Mouse (Mus musculus) olfactory bulb, adult 2 months (tissue): ENCODE measurements around the gene Prkag2. TPM values are rescaled to one million over a fixed set of nuclear protein-coding genes. Genes with fewer than 3 reads are reported as not detected.

Experiments used
- H3K27ac ChIP-seq: fragments of 200-500 bp; 2 replicates; pipeline ENCODE4 v1.5.1; 2012; ENCODE audit warnings: low read depth, low read length; ENCODE audit not compliant: insufficient read depth
- H3K4me1 ChIP-seq: fragments of 200-500 bp; 2 replicates; pipeline ENCODE4 v1.6.1; 2012; ENCODE audit warnings: low read length; ENCODE audit not compliant: control insufficient read depth, insufficient read depth
- H3K4me3 ChIP-seq: fragments of 200-500 bp; 2 replicates; pipeline ENCODE4 v1.5.1; 2012; ENCODE audit warnings: mild to moderate bottlenecking, low read depth, low read length, moderate library complexity; ENCODE audit not compliant: insufficient read depth
- CTCF ChIP-seq: fragments of 200-500 bp; IDR thresholded peaks from 2 replicates; pipeline ENCODE4 v1.5.1; 2012; ENCODE audit warnings: low read depth, mild to moderate bottlenecking, low read length, moderate library complexity; ENCODE audit not compliant: insufficient read depth
- POLR2A ChIP-seq: fragments of 200-500 bp; IDR thresholded peaks from 2 replicates; pipeline ENCODE4 v1.6.1; 2012; ENCODE audit warnings: mild to moderate bottlenecking, low read depth, low read length, moderate library complexity; ENCODE audit not compliant: insufficient read depth
- WGBS: fragments of 180-500 bp; shearing (Covaris S2); methylation state at CpG from one replicate; pipeline ENCODE4 v1.1.7; 2018; 5-methylcytosine and 5-hydroxymethylcytosine counted together
- polyA plus RNA-seq: library from polyadenylated mRNA; stranded (reverse); fragments of >200 nt; gene quantifications from 2 replicates; pipeline ENCODE4 v1.2.4, GENCODE M21; 2012; ENCODE audit warnings: low replicate concordance; ENCODE audit not compliant: missing spikeins, insufficient read depth, insufficient read length

The Prkag2 gene
- polyA plus RNA-seq, 1 experiment = not detected

- 58% methylated on average over 4 of the region's 4 CpGs for WGBS
- Histone ChIP-seq H3K27ac (no peak overlapping the region), H3K4me1 (no peaks in the 10 kb centered on the region), H3K4me3 (no peak overlapping the region)
- TF ChIP-seq CTCF (no peak), POLR2A (no peak)
These were observed 226.3 kb downstream of the Prkag2 start for GRCm38 (mm10) chr5:24874111-24874510.

DNA sequence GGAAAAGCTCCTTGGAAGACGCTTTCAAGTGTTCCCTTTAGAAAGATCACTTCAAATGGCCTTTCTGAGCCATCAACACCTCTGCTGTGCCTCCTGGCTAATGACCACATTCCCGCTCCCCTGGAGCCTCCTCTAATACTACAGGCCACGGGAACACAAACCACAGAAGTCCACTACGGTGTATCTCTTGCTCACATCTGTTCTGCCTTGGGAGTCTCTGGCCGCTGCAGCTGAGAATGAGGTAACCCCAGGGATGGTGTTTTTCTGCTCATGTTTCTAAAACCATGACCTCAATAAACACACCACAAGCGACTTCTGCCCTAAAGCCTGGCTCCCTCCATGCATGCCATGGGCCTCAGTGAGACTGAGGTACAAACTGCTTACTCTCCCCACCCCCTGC lies 227.2 kb downstream of the Prkag2 start:
- 83% methylated on average over 6 of the region's 6 CpGs for WGBS
- Histone ChIP-seq H3K4me1 (no peaks in the 10 kb centered on the region), H3K4me3 (no peak overlapping the region), H3K27ac (no peak overlapping the region)
- no peak for TF ChIP-seq POLR2A
- TF ChIP-seq CTCF = no peak

DNA sequence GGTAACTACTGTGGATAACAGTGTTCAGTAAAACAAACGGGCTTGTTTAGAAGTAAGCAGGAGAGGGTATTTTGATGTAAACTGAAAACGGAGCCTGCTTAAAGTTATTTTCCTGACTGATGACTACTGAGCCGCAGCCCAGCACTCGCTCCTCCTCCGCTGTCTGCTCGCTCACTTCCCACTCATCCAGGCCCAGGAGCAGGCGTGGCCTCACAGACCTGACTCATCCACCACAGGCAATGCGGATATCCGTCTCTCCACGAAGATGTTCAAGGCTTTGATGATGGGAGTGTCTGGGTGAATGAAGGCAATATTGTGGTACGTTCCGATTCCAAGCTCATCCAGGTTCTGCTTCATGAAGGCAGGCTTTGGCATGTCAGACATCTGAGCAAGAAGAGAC lies 229.2 kb downstream of the Prkag2 start:
- Histone ChIP-seq H3K4me3 (no peak overlapping the region), H3K4me1 (no peaks in the 10 kb centered on the region), H3K27ac (no peak overlapping the region)
- WGBS = 58% methylated on average over 12 of the region's 12 CpGs
- TF ChIP-seq POLR2A (no peak), CTCF (no peak)

GRCm38 (mm10) chr5:24869796-24870289 lies 230.6 kb downstream of the Prkag2 start:
- no peaks in the 10 kb centered on the region for H3K4me1 ChIP-seq
- WGBS = 76% methylated on average over 11 of the region's 11 CpGs
- H3K27ac ChIP-seq = no peak overlapping the region
- H3K4me3 ChIP-seq = no peak overlapping the region
- TF ChIP-seq POLR2A (no peak), CTCF (no peak)

GRCm38 (mm10) chr5:24863804-24864203 lies 236.6 kb downstream of the Prkag2 start:
- Histone ChIP-seq H3K4me1 (peaks cover 9% of the 10 kb centered on the region), H3K27ac (no peak overlapping the region), H3K4me3 (no peak overlapping the region)
- WGBS = 80% methylated on average over 12 of the region's 12 CpGs
- TF ChIP-seq POLR2A (no peak), CTCF (no peak)

DNA sequence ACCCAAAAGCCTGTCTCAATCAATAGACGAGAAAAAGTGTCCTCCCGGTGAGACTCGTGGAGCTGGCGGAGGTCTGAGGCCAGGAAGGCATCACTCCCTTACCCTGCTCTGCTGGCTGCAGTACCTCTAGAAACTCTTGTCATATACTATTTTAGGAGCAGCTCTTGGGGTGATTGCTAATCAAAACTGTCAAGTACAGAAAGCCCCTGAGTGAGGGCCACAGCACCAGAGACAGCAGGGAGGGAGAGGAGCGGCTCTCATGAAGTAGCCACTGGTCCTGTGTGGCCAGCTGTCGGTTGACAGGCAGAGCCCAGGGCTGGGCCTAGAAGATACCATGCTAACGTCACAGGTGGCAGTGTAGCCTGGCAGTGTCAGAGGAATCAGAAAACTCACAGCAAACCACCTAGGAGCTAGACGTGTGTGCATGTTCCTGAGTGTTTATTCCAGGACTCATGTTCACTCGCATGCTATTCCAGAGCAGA lies 239.0 kb downstream of the Prkag2 start:
- WGBS = 86% methylated on average over 9 of the region's 9 CpGs
- H3K4me3 ChIP-seq = no peak overlapping the region
- no peak overlapping the region for H3K27ac ChIP-seq
- peaks cover 9% of the 10 kb centered on the region for H3K4me1 ChIP-seq
- TF ChIP-seq POLR2A (no peak), CTCF (no peak)

DNA sequence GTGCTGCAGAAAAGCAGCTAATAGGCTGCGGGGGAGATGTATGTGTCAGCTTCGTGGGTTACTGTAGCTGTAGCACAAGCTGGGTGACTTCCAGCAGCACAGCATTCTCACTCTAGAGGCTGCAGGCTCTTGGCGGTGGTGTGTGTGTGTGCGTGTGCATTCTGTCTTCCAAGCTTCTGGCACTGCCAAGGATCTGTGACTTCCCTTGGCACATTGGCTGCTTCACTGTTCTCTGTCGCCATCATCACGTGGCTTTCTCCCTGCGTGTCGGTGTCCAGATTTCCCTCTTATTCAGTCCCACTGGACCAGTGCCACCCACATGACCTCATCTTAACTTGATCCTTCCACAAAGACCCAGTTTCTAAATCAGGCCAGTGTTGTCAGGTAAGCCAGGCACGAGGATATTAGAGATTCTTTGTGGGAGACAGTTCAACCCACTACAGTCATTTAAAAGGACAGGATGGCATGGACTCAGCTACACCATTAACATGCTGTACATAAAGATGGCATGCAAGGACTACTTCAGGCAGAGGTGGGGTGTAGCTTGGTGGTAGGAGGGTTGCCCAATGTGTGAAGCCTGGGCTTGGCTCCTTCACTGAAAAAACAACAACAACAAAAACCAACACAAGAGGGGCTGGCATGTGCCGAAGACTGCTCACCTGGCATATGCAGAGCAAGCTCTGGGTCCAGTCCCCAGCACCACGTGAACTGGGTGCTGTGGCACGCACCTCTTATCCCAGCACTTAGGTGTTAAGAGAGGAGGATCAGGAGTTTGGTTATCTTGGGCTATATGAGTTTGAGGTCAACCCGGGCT lies 239.6 kb downstream of the Prkag2 start:
- WGBS = 30% methylated on average over 13 of the region's 13 CpGs
- no peak overlapping the region for H3K4me3 ChIP-seq
- peaks cover 9% of the 10 kb centered on the region for H3K4me1 ChIP-seq
- peak overlapping the region; percentile 56 for H3K27ac ChIP-seq
- TF ChIP-seq POLR2A (no peak), CTCF (no peak)

DNA sequence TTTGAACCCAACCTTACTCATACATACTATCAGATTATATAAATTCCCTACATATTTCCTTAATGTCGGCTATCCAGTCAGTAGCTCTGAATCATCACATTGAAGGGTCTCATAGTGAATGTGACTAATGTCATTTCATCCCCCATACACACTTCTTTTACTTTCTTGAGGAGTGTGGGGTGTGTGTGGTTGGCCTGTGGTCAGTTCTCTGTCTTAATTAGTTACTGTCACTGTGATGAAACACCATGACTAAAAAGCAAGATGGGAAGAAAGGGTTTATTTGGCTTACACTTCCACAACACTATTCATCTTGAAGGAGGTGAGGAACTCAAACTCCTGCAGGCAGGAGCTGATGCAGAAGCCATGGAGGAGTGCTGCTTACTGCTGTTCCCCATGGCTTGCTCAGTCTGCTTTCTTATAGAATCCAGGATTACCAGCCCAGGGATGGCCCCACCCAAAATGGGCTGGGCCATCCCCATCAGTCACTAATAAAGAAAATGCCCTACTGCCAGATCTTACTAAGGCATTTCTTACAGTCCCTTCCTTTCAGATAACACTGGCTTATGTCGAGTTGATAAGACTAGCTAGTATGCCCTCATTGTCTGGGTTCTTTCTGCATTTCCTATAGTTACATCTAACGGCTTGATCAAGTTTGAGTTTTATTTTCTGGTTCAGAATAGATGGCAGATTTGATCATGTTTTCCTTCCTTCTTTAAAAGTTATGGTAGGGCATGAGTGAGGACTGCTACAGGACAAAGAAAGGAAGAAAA lies 240.5 kb downstream of the Prkag2 start:
- Histone ChIP-seq H3K4me3 (no peak overlapping the region), H3K4me1 (peaks cover 9% of the 10 kb centered on the region), H3K27ac (peak overlapping the region; percentile 56; the same call in 1 of the 2 replicates)
- TF ChIP-seq POLR2A = no peak
- TF ChIP-seq CTCF = no peak
- WGBS = 62% methylated on average over 3 of the region's 3 CpGs

GRCm38 (mm10) chr5:24854827-24855600 lies 245.4 kb downstream of the Prkag2 start:
- TF ChIP-seq POLR2A (no peak), CTCF (no peak)
- no peaks in the 10 kb centered on the region for H3K4me1 ChIP-seq
- H3K4me3 ChIP-seq = no peak overlapping the region
- no peak overlapping the region for H3K27ac ChIP-seq
- WGBS = 87% methylated on average over 3 of the region's 3 CpGs
